Mouse (Mus musculus): ENCODE results near the gene Cbln3. TPM values are rescaled to one million over a fixed set of nuclear protein-coding genes. Genes with fewer than 3 reads are reported as not detected.
A peak's percentile ranks its signal among the peaks of the same experiment; 100 is the strongest.

Gene Cbln3
- polyA plus RNA-seq, 1 experiment: not detected

GRCm38 (mm10) chr14:55900414-55900755 is 16.2 kb upstream of the Cbln3 start:
- no peaks in the 10 kb centered on the region for H3K9me3 ChIP-seq (ENCODE audit: control insufficient read depth, low read length)
- peak overlapping the region; percentile 59 for H3K4me3 ChIP-seq (replicated peaks)
- peaks cover 14% of the 10 kb centered on the region for H3K27me3 ChIP-seq (ENCODE audit: control insufficient read depth)
- peaks cover 32% of the 10 kb centered on the region for H3K4me1 ChIP-seq (ENCODE audit: control insufficient read depth)
- no peak for TF ChIP-seq GATA1 (IDR thresholded peaks at IDR 0.05; ENCODE audit: low read length)
- TF ChIP-seq TAL1 (IDR thresholded peaks at IDR 0.05; ENCODE audit: low read length): no peak
- H3K36me3 ChIP-seq (ENCODE audit: control insufficient read depth): peaks cover 27% of the 10 kb centered on the region

- Histone ChIP-seq H3K4me1 (ENCODE audit: control insufficient read depth) (peaks cover 32% of the 10 kb centered on the region), H3K9me3 (ENCODE audit: control insufficient read depth, low read length) (no peaks in the 10 kb centered on the region), H3K27me3 (ENCODE audit: control insufficient read depth) (peaks cover 14% of the 10 kb centered on the region), H3K36me3 (ENCODE audit: control insufficient read depth) (peaks cover 33% of the 10 kb centered on the region), H3K4me3 (replicated peaks) (peak within 1 kb of the TSS; percentile 59)
- TF ChIP-seq GATA1 (IDR thresholded peaks at IDR 0.05; ENCODE audit: low read length) (no peak), TAL1 (IDR thresholded peaks at IDR 0.05; ENCODE audit: low read length) (no peak)
Observed at GRCm38 (mm10) chr14:55899701-55900413, 15.7 kb upstream of the Cbln3 start, which contains the start of gene Sdr39u1. TSS of gene Sdr39u1 (minus strand) at chr14:55900293.

GRCm38 (mm10) chr14:55898947-55899346 is 14.8 kb upstream of the Cbln3 start:
- H3K27me3 ChIP-seq (ENCODE audit: control insufficient read depth): peaks cover 14% of the 10 kb centered on the region
- H3K36me3 ChIP-seq (ENCODE audit: control insufficient read depth): peaks cover 42% of the 10 kb centered on the region
- TF ChIP-seq GATA1 (IDR thresholded peaks at IDR 0.05; ENCODE audit: low read length) (no peak), TAL1 (IDR thresholded peaks at IDR 0.05; ENCODE audit: low read length) (no peak)
- H3K4me1 ChIP-seq (ENCODE audit: control insufficient read depth): peaks cover 32% of the 10 kb centered on the region
- no peak overlapping the region for H3K4me3 ChIP-seq (replicated peaks)
- no peaks in the 10 kb centered on the region for H3K9me3 ChIP-seq (ENCODE audit: control insufficient read depth, low read length)

GRCm38 (mm10) chr14:55897671-55898070 is 13.5 kb upstream of the Cbln3 start:
- Histone ChIP-seq H3K27me3 (ENCODE audit: control insufficient read depth) (peaks cover 14% of the 10 kb centered on the region), H3K9me3 (ENCODE audit: control insufficient read depth, low read length) (no peaks in the 10 kb centered on the region), H3K4me3 (replicated peaks) (no peak overlapping the region), H3K4me1 (ENCODE audit: control insufficient read depth) (peaks cover 32% of the 10 kb centered on the region), H3K36me3 (ENCODE audit: control insufficient read depth) (peaks cover 53% of the 10 kb centered on the region)
- TF ChIP-seq TAL1 (IDR thresholded peaks at IDR 0.05; ENCODE audit: low read length): no peak
- TF ChIP-seq GATA1 (IDR thresholded peaks at IDR 0.05; ENCODE audit: low read length): no peak

- Histone ChIP-seq H3K4me3 (replicated peaks) (peak overlapping the region; percentile 77), H3K36me3 (ENCODE audit: control insufficient read depth) (peaks cover 56% of the 10 kb centered on the region), H3K27me3 (ENCODE audit: control insufficient read depth) (no peaks in the 10 kb centered on the region), H3K9me3 (ENCODE audit: control insufficient read depth, low read length) (no peaks in the 10 kb centered on the region), H3K4me1 (ENCODE audit: control insufficient read depth) (peaks cover 31% of the 10 kb centered on the region)
- TF ChIP-seq TAL1 (IDR thresholded peaks at IDR 0.05; ENCODE audit: low read length) (no peak), GATA1 (IDR thresholded peaks at IDR 0.05; ENCODE audit: low read length) (no peak)
Observed at GRCm38 (mm10) chr14:55886571-55887382, 2.6 kb upstream of the Cbln3 start.

GRCm38 (mm10) chr14:55885791-55886271 is 1.6 kb upstream of the Cbln3 start:
- Histone ChIP-seq H3K27me3 (ENCODE audit: control insufficient read depth) (no peaks in the 10 kb centered on the region), H3K4me3 (replicated peaks) (peak overlapping the region; percentile 77), H3K9me3 (ENCODE audit: control insufficient read depth, low read length) (no peaks in the 10 kb centered on the region), H3K4me1 (ENCODE audit: control insufficient read depth) (peaks cover 33% of the 10 kb centered on the region), H3K36me3 (ENCODE audit: control insufficient read depth) (peaks cover 47% of the 10 kb centered on the region)
- TF ChIP-seq GATA1 (IDR thresholded peaks at IDR 0.05; ENCODE audit: low read length) (no peak), TAL1 (IDR thresholded peaks at IDR 0.05; ENCODE audit: low read length) (no peak)

- Histone ChIP-seq H3K36me3 (ENCODE audit: control insufficient read depth) (peaks cover 42% of the 10 kb centered on the region), H3K4me3 (replicated peaks) (peak overlapping the region; percentile 77), H3K27me3 (ENCODE audit: control insufficient read depth) (no peaks in the 10 kb centered on the region), H3K4me1 (ENCODE audit: control insufficient read depth) (peaks cover 34% of the 10 kb centered on the region), H3K9me3 (ENCODE audit: control insufficient read depth, low read length) (no peaks in the 10 kb centered on the region)
- TF ChIP-seq TAL1 (IDR thresholded peaks at IDR 0.05; ENCODE audit: low read length) (no peak), GATA1 (IDR thresholded peaks at IDR 0.05; ENCODE audit: low read length) (no peak)
Observed at GRCm38 (mm10) chr14:55885114-55885790, 1.1 kb upstream of the Cbln3 start.

- no peaks in the 10 kb centered on the region for H3K9me3 ChIP-seq (ENCODE audit: control insufficient read depth, low read length)
- TF ChIP-seq GATA1 (IDR thresholded peaks at IDR 0.05; ENCODE audit: low read length) (no peak), TAL1 (IDR thresholded peaks at IDR 0.05; ENCODE audit: low read length) (no peak)
- no peaks in the 10 kb centered on the region for H3K27me3 ChIP-seq (ENCODE audit: control insufficient read depth)
- peaks cover 37% of the 10 kb centered on the region for H3K36me3 ChIP-seq (ENCODE audit: control insufficient read depth)
- H3K4me3 ChIP-seq (replicated peaks): peak within 1 kb of the TSS; percentile 77
- H3K4me1 ChIP-seq (ENCODE audit: control insufficient read depth): peaks cover 34% of the 10 kb centered on the region
Observed at GRCm38 (mm10) chr14:55884713-55885113, 521 bp upstream of the Cbln3 start, which contains the start of gene Khnyn. TSS of gene Khnyn (plus strand) at chr14:55884947.
